Mouse (Mus musculus): ENCODE measurements around the gene Nrarp. TPM values are rescaled to one million over a fixed set of nuclear protein-coding genes. Genes with fewer than 3 reads are reported as not detected.
A peak's percentile ranks its signal among the peaks of the same experiment; 100 is the strongest.

Gene Nrarp
- polyA plus RNA-seq, 1 experiment from 2014 or later = 25.5 TPM

DNA sequence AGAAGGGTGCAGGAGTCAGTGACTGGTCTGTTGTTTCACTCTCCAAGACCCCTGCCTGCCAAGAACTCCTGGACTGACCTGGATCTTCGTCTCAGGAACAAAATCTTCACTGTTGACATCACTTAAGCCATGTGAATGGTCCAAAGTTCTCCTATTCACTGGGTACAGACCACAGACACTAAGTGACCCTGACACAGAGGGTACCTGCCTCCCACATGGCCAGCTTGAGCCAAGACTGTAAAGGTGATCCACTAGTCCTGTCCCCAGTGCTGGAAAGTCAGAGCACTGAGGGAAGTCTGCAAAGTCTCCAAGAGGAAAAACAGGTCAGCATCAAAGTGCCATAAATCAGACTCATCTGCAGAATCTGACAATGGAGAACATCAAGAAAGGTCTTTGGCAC, 27.0 kb downstream of the Nrarp start:
- Histone ChIP-seq H3K4me2 (no peak overlapping the region), H3K36me3 (peaks cover 66% of the 10 kb centered on the region)

DNA sequence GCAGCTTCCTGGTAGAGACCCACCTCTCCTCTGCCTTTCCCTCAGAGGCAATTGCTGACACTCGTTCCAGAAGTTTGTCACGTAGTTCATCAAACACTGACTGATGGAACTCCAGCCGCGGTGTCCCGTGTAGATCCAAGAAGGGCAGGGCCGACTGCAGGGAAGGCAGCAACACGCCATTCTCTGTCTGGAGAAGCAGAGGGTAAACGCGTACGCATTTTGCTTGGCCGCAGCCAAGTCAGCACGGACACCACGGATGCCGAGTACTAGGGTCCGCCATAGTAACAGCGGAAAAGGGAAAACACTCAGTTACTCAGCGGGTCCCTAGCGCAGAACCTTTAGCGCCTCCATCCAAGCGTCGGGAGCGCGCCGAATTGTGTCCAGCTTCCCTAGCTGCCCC, 30.1 kb downstream of the Nrarp start:
- H3K4me2 ChIP-seq = peak overlapping the region; percentile 95
- peaks cover 38% of the 10 kb centered on the region for H3K4me1 ChIP-seq (replicated peaks)
- H3K4me3 ChIP-seq = peak overlapping the region; percentile 90
- peak overlapping the region; percentile 93 for H3K9ac ChIP-seq
- WGBS = under 1% methylated on average over 24 of the region's 24 CpGs
- peaks cover 35% of the 10 kb centered on the region for H3K36me3 ChIP-seq
- H3K9me3 ChIP-seq = no peaks in the 10 kb centered on the region
- ATAC-seq (ENCODE audit: low read depth) = peak; percentile 62
- H3K27me3 ChIP-seq = peaks cover 17% of the 10 kb centered on the region; the same call in 1 of the 2 replicates
- H3K27ac ChIP-seq (replicated peaks) = peak overlapping the region; percentile 92

More for the DNA sequence above, 27.0 kb downstream of the Nrarp start:
- ATAC-seq (ENCODE audit: low read depth) = no peak
- 97% methylated on average over 1 of the region's 1 CpGs for WGBS
- no peak overlapping the region for H3K4me3 ChIP-seq
- peaks cover 38% of the 10 kb centered on the region for H3K4me1 ChIP-seq (replicated peaks)
- 0 out of 2 replicates have a peak, but pooled peaks cover under 1% of the 10 kb centered on the region for H3K27me3 ChIP-seq
- no peak overlapping the region for H3K27ac ChIP-seq (replicated peaks)
- no peak overlapping the region for H3K9ac ChIP-seq
- H3K9me3 ChIP-seq = no peaks in the 10 kb centered on the region

DNA sequence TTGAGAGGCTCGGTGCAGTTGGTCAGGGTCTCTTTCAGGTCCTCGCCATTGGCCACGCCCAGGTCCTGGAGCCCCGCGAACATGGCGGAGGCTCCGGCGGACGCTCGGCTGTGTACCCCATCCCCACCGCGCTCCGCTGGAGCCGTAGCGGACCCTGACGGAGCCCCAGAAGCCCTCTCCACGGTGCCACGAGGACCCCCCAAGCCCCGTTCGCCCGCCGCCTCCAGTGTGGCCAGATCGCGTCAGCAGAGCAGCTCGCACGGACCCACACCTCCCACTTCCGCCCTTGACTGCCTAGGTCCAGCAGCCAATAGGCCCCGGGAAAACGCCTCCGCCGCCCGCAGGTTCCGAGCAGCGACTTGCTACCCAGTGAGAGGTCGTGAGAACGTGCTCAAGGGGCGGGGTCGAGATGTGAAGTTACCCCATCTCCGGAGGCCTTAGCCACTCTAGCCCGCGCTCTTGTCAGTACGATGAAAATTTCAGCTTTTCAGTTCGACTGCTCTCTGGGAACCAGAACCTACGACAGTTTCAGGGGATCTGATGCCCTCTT, 30.6 kb downstream of the Nrarp start, which contains the start of gene Nelfb:
Gene Nelfb (minus strand): TSS at position 369 of the 550 bp plus-strand sequence.
- WGBS = under 1% methylated on average over 44 of the region's 44 CpGs

DNA sequence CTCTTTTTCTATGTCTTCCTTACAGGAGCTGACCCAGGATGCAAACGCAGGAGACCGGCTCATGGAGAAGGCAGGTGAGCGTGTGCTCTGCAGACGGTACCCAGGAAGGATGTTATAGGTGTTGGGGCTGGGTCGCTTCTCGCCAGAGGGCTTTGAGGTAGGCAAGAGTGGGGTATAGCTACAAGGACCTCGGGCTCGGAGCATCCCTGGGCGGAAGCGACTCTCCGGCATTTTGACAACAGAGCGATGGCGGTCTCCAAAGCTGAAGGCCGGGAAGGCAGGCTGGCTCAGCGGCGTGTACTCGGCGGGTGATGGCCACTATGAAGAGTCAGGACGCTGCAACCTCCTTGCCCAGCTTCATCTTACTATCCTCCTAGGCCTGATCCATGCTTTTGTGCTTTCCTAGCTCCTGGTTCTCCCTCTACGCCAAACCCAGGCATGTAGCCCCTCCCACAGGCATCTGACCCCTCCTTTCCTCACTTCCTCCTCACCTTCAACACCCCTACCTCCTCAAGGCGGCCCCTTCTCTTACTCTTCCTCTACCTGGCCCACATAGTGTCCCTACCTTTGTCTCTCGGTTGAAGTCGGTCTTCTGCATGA, 32.8 kb downstream of the Nrarp start:
- no peak overlapping the region for H3K27ac ChIP-seq (replicated peaks)
- no peaks in the 10 kb centered on the region for H3K9me3 ChIP-seq
- H3K9ac ChIP-seq = no peak overlapping the region
- no peak overlapping the region for H3K4me3 ChIP-seq
- no peak for ATAC-seq (ENCODE audit: low read depth)
- H3K4me2 ChIP-seq = no peak overlapping the region
- H3K4me1 ChIP-seq (replicated peaks) = peaks cover 27% of the 10 kb centered on the region
- peaks cover 9% of the 10 kb centered on the region; the same call in 1 of the 2 replicates for H3K36me3 ChIP-seq
- WGBS = 67% methylated on average over 23 of the region's 23 CpGs
- H3K27me3 ChIP-seq = peaks cover 17% of the 10 kb centered on the region; the same call in 1 of the 2 replicates

More for the DNA sequence above, 30.6 kb downstream of the Nrarp start, which contains the start of gene Nelfb:
- H3K36me3 ChIP-seq = peaks cover 30% of the 10 kb centered on the region
- peak; percentile 94 for ATAC-seq (ENCODE audit: low read depth)
- H3K4me3 ChIP-seq = peak within 1 kb of the TSS; percentile 90
- H3K4me2 ChIP-seq = peak within 1 kb of the TSS; percentile 95
- H3K9me3 ChIP-seq = no peaks in the 10 kb centered on the region
- H3K27me3 ChIP-seq = peaks cover 17% of the 10 kb centered on the region; the same call in 1 of the 2 replicates
- H3K27ac ChIP-seq (replicated peaks) = peak within 1 kb of the TSS; percentile 92
- H3K9ac ChIP-seq = peak within 1 kb of the TSS; percentile 93
- peaks cover 38% of the 10 kb centered on the region for H3K4me1 ChIP-seq (replicated peaks)

DNA sequence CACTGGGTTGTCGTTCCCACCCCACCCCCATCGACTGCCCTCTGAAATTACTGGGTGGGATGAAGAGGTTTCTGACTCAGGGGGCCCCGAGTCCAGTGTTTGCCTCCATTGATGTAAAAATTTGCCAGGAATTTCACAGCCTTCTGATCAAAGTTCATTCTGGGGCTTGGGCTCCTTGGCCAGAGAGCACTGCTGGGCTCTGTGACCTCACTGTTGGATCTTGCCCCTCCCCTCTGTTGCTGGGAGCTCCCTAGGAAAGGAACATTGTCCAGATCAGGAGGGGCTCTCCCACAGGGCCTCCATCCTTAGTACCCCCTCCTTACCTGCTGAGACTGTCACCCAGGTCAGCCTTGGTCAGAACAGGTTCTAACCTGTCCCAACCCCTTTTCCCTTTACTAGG, 33.9 kb downstream of the Nrarp start, which contains the start of gene Stpg3:
Gene Stpg3 (minus strand): TSS at position 194 of the 400 bp plus-strand sequence.
- ATAC-seq (ENCODE audit: low read depth) = no peak
- WGBS = 77% methylated on average over 3 of the region's 3 CpGs

DNA sequence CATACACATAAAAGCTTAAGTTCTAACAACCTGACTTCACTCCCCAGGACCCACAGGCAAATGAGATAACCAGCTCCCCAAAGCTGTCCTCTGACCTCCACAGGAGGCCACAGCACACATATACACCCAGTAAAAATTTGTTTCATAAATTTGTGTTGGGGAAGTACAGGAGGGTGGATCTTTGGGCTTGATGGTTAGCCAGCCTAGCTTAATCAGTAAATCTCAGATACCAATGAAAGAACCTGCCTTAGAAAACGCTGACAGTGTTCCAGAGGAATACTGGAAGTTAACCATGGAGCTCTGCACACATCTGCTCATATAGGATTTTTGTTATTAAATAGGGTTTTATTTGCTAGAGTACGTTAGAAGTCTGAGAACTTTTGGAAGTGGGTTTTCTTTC, 37.1 kb downstream of the Nrarp start:
- H3K4me3 ChIP-seq = no peak overlapping the region
- ATAC-seq (ENCODE audit: low read depth) = no peak
- no peaks in the 10 kb centered on the region for H3K9me3 ChIP-seq
- H3K4me1 ChIP-seq (replicated peaks) = no peaks in the 10 kb centered on the region
- H3K4me2 ChIP-seq = no peak overlapping the region
- no peak overlapping the region for H3K9ac ChIP-seq
- peaks cover 14% of the 10 kb centered on the region for H3K36me3 ChIP-seq
- 57% methylated on average over 2 of the region's 2 CpGs for WGBS
- peaks cover 15% of the 10 kb centered on the region; the same call in 1 of the 2 replicates for H3K27me3 ChIP-seq
- no peak overlapping the region for H3K27ac ChIP-seq (replicated peaks)

More for the DNA sequence above, 33.9 kb downstream of the Nrarp start, which contains the start of gene Stpg3:
- peaks cover 17% of the 10 kb centered on the region for H3K4me1 ChIP-seq (replicated peaks)
- H3K27ac ChIP-seq (replicated peaks) = no peak within 1 kb of the TSS
- no peak within 1 kb of the TSS for H3K4me2 ChIP-seq
- no peaks in the 10 kb centered on the region for H3K36me3 ChIP-seq
- H3K4me3 ChIP-seq = no peak within 1 kb of the TSS
- H3K27me3 ChIP-seq = peaks cover 17% of the 10 kb centered on the region; the same call in 1 of the 2 replicates
- H3K9ac ChIP-seq = no peak within 1 kb of the TSS
- H3K9me3 ChIP-seq = no peaks in the 10 kb centered on the region

DNA sequence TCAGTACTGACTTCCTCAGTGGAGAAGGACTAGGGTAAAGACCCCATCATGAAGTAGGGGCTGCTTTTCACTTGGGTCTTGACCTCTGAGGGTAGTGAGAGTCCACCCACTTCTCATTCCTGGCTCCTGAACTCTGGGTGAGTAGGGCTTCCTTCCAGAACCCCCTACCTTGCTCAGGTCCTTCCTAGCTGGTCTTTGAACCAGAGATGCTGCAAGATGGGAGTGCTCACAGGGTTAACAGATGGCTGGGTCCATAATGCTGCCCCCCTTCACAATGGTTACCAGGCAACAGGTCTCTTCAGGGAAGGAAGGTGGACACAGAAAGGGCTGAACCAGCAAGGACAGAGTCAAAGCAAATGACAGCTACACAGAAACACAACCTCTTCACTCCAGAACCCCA, 37.9 kb downstream of the Nrarp start, which contains the start of gene Fam166a:
Gene Fam166a (plus strand): TSS at position 301 of the 400 bp plus-strand sequence.
- Histone ChIP-seq H3K9me3 (no peaks in the 10 kb centered on the region), H3K4me3 (no peak within 1 kb of the TSS), H3K27me3 (peaks cover 9% of the 10 kb centered on the region; the same call in 1 of the 2 replicates), H3K9ac (no peak within 1 kb of the TSS), H3K27ac (replicated peaks) (no peak within 1 kb of the TSS), H3K4me1 (replicated peaks) (peaks cover 7% of the 10 kb centered on the region), H3K36me3 (peaks cover 14% of the 10 kb centered on the region), H3K4me2 (no peak within 1 kb of the TSS)
- ATAC-seq (ENCODE audit: low read depth) = no peak

DNA sequence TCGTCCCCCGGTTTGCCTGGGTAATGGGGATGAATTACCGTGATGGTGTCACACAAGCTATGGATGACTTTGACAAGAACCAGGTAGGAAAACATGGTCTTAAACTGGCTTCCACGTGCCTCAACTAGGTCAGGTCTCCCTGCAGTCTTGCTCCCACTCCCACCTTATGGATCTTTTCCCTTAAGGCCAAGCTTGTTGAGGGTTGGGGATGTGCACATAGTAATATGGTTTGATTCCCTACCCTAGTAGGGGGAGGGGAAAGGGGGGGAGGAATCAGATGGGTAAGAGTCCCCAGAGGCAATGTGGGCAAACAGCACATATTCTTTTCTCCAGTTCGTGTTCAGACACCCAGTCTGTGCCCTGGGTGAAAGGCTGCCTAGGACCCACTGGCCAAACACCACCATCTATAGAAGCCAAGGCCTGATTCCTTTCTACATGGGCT, 40.8 kb downstream of the Nrarp start:
- Histone ChIP-seq H3K36me3 (peaks cover 14% of the 10 kb centered on the region), H3K4me2 (no peak overlapping the region), H3K9me3 (no peaks in the 10 kb centered on the region), H3K4me1 (replicated peaks) (peaks cover 20% of the 10 kb centered on the region), H3K9ac (no peak overlapping the region), H3K27me3 (no peaks in the 10 kb centered on the region), H3K4me3 (no peak overlapping the region), H3K27ac (replicated peaks) (no peak overlapping the region)
- 70% methylated on average over 5 of the region's 5 CpGs for WGBS
- ATAC-seq (ENCODE audit: low read depth) = no peak

DNA sequence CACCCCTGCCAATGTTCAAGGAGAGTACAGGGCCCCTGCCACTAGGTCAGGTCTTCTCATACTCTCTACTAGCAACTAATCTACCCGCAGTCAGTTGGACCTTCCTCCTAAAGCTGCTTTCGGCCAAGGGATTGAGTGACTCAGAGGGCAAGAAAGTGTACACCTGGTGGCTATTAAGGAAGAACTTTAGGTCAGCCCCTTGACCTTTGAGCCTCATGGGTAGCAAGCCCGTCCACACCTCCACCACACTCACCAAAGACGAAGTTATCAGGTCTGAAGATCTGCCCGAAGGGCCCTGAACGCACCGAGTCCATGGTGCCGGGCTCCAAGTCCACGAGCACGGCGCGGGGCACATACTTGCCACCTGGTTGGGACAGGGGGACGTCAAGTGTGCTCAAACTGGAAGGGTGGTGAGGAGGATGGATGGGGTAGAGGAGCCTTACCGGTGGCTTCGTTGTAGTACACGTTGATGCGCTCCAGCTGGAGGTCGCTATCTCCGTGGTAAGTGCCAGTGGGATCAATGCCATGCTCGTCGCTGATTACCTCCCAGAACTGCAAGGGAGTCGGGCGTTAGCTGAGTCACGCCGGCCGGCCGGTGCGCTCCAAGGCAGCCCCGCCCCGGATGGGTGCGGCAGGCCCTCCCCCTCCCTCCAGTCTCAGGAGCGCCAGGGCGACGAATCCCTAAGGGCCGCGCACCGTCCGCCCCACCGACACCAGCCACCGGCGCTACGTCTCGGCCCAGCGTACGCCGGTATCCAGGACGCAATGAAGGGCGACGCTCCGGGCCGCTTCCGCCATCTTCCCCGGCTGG, 43.3 kb downstream of the Nrarp start:
- peak overlapping the region; percentile 96 for H3K4me2 ChIP-seq
- peak; percentile 29 for ATAC-seq (ENCODE audit: low read depth)
- peaks cover 14% of the 10 kb centered on the region for H3K36me3 ChIP-seq
- H3K27ac ChIP-seq (replicated peaks) = peak overlapping the region; percentile 95
- peak overlapping the region; percentile 94 for H3K4me3 ChIP-seq
- H3K27me3 ChIP-seq = no peaks in the 10 kb centered on the region
- H3K4me1 ChIP-seq (replicated peaks) = peaks cover 27% of the 10 kb centered on the region
- peak overlapping the region; percentile 91 for H3K9ac ChIP-seq
- H3K9me3 ChIP-seq = no peaks in the 10 kb centered on the region
- 3% methylated on average over 51 of the region's 53 CpGs for WGBS

DNA sequence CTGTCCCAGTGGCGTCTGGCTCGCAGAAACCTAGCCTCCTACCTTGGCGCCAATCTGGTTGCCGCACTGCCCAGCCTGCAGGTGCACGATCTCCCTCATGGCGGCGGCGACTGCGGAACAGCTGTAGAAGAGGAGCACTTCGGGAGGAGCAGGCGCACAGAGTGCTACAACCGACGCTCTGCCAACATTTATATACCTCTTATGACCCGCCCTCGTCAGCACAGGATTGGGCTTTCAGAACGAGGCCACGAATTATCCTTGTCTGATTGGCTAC, 43.9 kb downstream of the Nrarp start, which contains the start of gene Tubb4b:
Gene Tubb4b (minus strand): TSS at position 211 of the 274 bp plus-strand sequence.
- ATAC-seq (ENCODE audit: low read depth) = no peak
- peak within 1 kb of the TSS; percentile 96 for H3K4me2 ChIP-seq
- peaks cover 30% of the 10 kb centered on the region for H3K4me1 ChIP-seq (replicated peaks)
- H3K27me3 ChIP-seq = no peaks in the 10 kb centered on the region
- no peaks in the 10 kb centered on the region for H3K9me3 ChIP-seq
- H3K27ac ChIP-seq (replicated peaks) = peak within 1 kb of the TSS; percentile 97
- under 1% methylated on average over 17 of the region's 17 CpGs for WGBS
- H3K4me3 ChIP-seq = peak within 1 kb of the TSS; percentile 94
- H3K36me3 ChIP-seq = peaks cover 14% of the 10 kb centered on the region
- H3K9ac ChIP-seq = peak within 1 kb of the TSS; percentile 91

DNA sequence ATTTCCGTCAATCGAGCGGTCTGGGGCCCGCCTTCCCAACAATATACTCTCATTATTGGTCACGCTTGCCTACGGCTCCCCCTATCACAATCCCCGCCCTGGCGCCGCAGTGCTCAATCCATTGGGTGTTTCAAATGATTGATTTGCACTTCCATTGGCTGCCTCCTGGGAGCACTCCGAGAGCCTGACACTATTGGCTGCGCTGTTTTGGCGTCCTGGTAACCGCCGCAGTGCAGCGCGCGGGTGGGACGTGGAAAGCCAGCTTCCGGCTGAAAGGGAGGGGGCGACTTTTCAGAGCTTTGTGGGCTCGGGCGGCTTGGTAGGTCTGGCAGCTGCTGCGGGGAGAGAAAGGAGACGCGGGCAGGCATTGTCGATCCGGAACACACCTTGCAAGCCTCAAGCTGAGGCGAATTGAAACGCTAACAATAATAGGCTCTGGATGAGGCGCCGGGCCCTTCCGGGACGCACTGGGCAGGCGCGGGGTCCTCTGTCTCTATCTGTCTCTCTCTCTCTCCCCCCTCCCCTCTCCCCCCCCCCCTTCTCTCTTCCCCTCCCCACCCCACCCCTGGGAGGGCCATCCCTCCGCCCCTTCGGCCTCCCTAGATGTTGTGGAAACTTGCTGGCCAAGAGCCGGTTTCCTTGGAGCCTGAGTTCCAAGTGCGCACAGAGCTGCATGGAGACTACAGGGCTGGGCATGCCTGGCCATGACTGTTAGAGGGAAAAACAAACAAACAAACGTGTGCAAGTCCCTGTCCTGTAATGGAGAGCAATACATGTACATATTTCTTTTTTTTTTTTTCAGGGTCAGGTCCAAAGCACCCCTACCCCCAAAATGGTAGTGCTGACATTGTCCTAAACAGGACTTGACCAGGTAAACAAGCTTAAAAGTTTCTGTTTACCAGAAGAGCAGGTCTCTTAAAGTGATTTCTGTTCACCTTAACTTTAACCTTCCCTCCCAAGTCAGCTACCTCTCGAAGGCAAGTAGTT, 44.5 kb downstream of the Nrarp start:
- peak overlapping the region; percentile 55 for H3K4me2 ChIP-seq
- peak; percentile 97 for ATAC-seq (ENCODE audit: low read depth)
- 2% methylated on average over 41 of the region's 41 CpGs for WGBS
- peak overlapping the region; percentile 74 for H3K9ac ChIP-seq
- H3K9me3 ChIP-seq = no peaks in the 10 kb centered on the region
- H3K36me3 ChIP-seq = peaks cover 14% of the 10 kb centered on the region
- no peaks in the 10 kb centered on the region for H3K27me3 ChIP-seq
- peaks cover 30% of the 10 kb centered on the region for H3K4me1 ChIP-seq (replicated peaks)
- peak overlapping the region; percentile 50 for H3K4me3 ChIP-seq
- peak overlapping the region; percentile 97 for H3K27ac ChIP-seq (replicated peaks)
